Mouse (Mus musculus): Measurements from ENCODE around the gene Tbx2.

- TF ChIP-seq CTCF (IDR thresholded peaks at IDR 0.05; ENCODE audit: low read depth, low read length) (no peak), POLR2A (IDR thresholded peaks at IDR 0.05; ENCODE audit: insufficient read depth, low read length) (no peak)
Observed at GRCm38 (mm10) chr11:85836523-85837290, 4.4 kb downstream of the Tbx2 start.
